Mouse (Mus musculus) c-Kit-positive CD71-positive TER-119-negative erythroid progenitor cells, embryonic 14.5 days (primary cell): Measurements from ENCODE around the gene Efna1.

Source experiments
- DNase-seq: peaks from one replicate; pipeline ENCODE4 v3.0.0-alpha.2; 2013; ENCODE audit warnings: low read depth

Gene Efna1

DNA sequence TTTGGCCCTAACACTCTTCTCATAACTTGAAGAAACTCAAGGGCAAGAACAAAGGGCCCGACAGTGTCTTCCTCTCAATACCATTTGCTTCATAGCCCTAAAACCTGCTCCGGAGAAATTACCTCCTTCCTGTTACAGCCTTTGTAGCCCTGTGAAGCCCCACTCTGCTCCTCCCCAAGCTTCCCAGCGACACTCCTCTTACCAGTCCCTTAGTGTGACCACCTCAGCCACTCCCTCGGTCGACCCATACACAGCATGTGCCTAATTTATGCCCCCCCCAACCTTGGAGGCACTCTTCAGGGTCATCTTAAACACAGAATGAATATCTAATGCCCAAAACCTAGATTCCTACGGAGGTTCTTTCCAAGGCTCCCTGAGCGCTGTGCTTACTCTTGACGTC, 2.3 kb downstream of the Efna1 start:
- no peak for DNase-seq

DNA sequence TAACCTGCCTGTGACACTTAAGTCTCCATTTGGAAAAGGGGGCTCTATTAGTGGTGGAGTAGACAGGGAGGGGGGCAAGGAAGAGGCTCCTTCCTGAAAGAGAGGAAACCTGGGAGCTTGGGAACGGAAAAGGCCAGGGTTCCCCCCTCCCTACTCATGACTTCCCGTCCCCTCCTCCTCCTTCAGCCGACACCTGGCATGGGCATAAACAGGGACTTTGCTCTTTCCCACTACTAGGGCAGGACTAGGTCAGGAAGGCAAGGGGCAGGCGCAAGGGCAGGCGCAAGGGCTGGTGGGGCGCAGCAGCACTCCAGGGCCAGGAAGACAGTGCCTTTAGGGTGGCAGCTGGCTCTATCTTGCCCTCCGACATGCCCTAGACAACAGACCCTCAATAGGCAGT, 2.8 kb downstream of the Efna1 start:
- DNase-seq = no peak

DNA sequence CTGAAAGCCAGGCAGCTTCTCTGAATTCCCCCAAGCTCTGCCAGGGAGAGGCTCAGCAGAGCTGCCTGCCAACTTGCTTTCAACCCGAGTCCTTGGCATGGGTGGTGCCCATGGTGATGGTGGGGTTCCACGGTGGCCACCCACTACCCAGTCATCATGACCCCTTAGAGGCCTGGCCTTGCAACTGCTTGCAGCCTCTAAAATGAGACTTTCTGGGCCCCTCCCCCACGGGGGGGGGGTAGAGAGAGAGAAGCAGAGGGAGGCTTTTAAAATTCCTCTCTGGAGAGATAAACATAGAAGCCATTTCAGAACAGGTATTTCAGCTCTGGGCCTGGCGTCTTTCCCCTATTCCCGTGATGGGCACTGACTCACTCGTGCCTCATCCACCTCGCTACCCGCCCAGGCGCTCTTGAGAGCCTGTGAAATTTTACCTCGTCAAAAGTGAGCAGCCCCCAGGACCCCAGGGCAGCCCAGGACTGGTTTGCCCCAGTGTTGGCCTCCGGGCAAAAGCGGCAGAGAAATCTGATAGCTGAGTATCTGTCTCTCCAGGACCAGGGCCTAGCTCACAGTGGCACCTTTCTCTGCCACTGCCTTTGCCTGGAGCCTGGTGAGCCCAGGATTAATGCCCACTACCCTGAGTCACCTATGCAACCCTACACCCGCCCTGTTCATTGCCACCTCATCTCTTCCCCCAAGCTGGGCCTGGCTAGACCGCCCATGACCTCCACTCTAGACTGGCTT, 3.5 kb downstream of the Efna1 start:
- DNase-seq = no peak

DNA sequence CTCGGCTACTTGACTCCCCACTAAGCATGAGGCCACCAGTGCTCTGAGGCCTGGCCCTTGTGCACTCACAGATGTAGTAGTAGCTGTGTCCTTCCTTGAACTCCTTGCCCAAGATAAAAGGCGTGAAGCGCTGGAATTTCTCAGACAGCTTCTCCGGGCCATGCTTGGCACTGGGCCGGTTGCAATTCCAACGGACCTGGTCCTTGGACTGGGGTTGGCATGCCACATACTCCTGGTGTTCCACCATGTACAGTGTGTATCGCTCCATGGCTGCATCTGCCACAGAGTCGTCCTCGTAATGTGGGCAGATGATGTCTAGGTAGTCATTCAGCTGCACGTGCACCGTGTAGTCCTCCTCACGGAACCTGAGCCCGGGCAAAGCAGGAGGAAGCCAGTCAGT, 4.9 kb downstream of the Efna1 start:
- DNase-seq = no peak

DNA sequence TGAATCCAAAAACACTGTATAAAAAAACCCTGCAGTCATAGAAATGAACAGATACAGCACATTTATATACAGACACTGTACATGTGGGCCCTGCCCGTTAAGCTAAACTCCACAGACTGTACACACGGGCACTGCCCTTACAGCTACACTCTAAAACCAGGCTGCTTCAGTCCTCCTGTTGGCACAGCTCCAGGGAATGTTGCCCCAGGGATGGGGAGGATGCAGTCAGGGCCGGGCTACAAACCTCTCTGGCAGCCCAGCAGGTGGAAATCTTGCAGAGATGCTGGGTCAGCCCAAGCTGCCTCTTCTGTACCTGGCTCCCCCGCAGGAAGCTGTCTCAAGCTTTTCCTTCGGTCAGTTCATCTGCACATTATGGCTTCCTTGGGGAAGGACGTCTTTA, 9.2 kb downstream of the Efna1 start:
- no peak for DNase-seq

DNA sequence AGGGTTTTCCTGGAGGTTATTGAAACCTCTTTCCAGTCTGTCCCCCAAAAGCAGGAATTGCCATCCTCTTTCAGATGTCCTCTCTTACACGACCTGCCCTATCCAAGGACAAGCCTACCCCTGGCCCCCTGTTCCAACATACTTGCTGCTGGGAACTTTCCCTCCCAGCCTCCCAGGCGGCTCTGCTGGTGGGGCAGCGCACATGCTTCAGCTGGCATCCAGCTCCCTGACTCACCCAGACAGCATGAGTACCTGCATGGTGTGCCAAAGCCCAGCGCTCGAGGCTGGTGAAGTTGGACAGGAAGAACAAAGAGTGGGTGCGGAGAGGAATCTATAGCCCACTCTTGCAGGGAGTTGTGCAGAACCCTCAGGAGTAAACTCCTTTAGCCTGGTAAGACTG, 10.1 kb downstream of the Efna1 start:
- no peak for DNase-seq

DNA sequence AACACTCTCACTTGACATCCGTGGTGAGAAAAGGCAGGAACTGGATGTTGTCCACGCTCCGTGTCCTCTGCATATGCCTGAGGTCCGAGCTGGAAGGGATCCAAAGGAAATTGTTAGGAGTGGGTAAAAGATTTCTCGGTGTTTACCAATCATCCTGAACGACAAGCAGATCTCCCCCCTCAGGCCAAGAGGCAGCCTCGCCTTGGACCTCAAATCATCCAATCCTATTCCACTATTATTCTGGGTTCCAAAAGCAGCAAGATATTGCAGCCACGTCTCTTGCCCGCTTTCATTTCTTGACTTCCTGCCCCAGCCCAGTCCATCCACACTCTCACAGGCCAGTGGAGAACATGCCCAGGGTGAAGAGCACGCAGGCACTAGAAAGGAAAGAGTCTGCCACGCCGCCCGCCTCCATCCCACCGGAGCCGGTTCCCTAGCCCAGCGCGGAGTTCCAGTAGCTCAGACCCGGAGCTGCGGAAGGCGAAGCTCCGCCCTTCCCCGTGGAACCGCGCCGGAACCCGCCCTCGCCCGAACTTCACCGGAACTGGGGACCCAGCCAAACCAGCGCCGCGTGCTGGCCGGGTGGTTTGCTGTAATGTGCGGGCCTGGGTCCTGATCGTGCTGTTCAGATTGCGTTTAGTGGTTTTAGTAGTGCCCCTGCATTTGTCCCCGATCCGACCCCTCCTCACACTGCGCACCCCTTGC, 10.7 kb downstream of the Efna1 start, which contains the start of gene Slc50a1:
Gene Slc50a1, minus strand, starts transcription at position 520 of the 705 bp plus-strand sequence.
- DNase-seq = peak; percentile 41

DNA sequence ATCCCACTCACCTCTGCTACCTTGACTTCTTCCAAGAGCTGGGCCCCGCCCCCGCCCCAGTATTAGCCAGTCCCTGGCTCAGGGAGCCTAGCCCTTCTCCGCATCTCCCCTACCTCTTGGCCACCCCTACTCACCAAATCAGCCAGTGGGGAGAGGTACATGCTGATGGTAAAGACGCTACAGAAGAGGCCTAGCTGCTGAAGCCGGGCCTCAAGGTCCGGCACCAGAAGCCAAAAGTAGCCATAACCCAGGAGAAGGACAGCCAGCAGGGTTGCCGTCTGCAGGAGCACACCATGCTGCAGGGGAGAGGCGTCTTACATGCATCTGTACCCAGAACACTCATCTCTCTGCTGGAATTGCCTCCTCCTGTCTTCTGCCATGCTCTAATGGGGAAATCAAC, 12.0 kb downstream of the Efna1 start:
- no peak for DNase-seq

DNA sequence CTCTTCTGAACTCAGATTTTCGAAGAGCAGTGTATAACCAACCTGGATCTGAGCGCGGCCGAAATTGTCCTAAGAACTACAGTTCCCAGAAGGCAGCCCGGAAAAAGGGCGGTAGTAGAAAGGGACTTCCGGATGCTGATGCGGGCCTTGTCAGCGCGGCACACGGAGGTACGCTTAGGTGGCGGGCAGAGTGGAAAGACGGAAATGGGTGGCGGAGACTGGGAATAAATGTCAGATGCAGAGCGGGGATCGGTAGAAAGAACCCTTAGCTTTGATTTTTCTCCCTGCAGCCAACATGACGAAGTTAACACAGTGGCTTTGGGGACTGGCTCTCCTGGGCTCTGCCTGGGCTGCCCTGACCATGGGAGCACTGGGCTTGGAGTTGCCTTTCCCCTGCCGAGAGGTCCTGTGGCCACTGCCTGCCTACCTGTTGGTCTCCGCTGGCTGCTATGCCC, 14.5 kb downstream of the Efna1 start:
- DNase-seq = peak; percentile 76

DNA sequence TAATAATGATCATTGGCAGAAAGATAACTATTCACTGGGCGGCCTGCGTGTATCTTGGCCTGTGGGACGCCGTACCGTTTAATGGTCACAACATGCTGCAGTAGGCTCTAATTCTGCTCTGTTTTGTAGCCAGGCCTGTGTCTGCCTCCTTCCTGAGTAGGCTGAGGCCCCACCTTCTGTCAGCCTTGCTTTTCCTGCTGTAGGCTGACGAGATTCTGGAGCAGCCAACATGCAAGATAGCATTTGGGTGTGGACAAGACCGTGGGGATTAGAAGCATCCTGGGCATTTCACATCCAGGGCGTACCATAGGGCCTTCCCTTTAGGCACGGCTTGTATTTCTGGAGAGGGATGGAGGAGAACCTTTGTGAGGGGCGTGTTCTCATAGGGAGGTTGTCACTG, 18.5 kb downstream of the Efna1 start:
- no peak for DNase-seq

DNA sequence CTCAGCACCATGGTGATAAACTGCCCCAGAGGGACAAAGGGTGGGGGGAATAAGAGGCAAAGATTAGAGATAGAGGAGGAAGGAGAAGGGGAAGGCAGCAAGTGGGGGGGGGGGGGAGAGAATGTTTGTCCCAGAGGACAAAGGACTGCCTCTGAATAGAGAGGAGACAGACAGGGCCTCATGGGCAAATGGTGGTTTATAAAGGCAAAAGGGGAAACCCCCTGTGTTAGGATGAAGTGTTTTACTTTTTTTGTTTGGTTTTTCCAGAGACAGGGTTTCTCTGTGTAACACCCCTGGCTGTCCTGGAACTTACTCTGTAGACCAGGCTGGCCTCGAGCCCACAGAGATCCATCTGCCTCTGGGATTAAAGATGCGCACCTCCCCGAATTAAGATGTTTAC, 20.7 kb downstream of the Efna1 start:
- no peak for DNase-seq

DNA sequence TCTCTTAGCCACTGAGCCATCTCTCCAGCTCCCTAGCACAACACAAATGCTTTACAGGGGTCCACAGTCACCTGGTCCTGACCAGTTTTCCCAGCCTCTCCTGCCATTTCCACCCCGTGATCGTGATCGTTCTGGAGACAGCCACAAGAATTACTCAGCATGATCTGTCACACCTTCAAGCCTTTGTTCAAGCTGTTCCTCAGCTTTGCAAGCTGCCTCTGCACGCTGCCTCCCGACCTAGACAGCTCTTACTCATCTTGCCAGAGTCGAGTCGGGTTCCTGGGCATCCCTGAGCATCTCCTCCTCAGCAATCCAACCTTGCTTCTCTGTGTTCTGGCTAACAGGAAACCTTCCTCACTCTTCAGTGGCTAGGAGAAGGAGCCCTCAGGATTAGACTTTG, 21.9 kb downstream of the Efna1 start, which contains the start of gene Dpm3:
Gene Dpm3, plus strand, starts transcription at position 283 of the 400 bp plus-strand sequence.
- DNase-seq = no peak

DNA sequence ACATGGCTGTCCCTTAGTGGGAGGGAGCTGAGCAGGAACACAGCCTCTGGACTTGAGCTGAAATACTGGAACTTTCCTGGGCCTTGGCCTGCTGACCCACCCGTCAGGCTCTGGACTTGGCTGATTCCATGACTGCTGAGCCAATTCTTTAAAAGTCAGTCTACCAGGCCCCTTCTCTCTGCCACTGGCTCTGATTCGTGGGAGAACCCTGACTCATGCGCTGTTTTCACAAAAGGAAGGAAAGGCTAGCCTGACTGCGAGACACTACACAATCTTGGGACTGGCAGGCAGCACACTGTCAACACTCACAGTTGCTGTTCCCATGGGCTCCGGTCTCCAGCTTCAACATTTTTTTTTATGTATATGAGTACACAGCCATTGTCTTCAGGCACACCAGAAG, 24.8 kb downstream of the Efna1 start:
- DNase-seq = no peak

DNA sequence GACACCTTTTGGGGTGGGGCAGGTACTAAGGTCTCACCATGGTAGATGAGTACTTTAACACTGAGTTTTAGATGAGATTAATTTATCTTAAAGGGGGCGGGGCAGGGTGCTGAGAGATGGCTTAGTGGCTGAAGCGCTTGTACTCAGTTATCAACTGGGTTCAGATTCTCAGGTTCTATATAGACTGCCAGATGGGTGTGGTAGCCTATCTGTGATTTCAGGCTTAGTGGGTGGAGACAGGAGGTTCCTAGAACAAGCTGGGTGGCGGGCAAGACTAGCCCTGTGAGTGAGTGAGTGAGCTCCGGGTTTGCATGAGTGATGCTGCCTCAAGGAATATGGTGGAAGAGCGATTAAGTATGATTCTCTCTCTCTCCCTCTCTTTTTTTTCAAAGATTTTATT, 25.9 kb downstream of the Efna1 start:
- DNase-seq = peak; percentile 40

DNA sequence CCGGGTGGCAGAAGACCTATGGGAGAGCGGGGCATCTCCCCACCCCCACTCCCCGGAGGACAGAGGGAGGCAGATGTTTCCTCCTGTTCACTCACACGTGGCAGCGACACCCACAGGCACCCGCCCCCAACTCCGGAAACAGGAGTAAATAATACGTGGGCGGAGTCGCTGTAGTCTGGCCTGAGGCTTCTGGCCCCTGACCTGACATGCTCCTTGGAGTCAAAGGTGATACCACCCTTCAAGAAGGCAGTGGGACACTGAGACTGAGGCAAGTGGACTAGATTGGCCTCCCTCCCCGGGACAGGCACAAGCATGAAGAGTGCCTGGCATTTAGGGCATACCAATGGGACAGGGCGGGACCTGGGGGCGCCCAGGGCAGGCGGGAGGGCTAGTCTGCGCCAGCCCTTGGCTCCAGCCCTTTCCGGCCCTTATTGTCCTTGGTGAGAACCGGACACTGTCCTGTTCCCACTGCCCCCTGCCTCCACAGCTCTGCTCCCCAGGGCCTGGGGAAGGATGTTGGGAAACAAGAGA, 29.5 kb downstream of the Efna1 start:
- no peak for DNase-seq

DNA sequence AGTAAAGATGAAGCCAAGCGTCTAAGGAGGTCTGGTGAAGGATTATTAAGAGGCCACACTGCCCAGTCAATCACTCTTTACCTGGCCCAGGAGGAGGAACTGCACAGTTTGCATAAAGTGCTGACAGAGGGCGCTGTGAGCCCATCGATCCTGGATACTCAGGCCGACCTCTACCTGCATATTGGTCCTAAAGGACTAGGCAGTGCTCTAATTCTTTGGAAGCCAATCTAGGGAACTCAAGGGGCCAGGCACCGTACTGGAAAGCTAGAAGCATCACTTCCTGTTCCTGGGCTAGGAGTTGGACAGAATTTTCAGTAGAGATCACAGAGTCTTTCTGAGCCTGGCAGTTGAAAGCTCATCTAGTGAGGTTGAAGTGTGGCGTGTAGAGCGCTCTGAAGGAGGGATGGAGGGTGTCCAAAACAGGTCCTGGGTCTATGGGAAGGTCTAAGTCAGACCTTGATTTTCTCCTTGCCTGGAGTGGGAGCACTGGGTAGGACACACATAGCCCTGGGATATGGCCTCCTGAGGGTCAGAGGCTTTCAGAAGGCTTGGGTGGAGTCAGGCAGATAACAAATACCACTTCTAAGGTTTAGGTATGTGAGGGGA, 30.4 kb downstream of the Efna1 start:
- no peak for DNase-seq

DNA sequence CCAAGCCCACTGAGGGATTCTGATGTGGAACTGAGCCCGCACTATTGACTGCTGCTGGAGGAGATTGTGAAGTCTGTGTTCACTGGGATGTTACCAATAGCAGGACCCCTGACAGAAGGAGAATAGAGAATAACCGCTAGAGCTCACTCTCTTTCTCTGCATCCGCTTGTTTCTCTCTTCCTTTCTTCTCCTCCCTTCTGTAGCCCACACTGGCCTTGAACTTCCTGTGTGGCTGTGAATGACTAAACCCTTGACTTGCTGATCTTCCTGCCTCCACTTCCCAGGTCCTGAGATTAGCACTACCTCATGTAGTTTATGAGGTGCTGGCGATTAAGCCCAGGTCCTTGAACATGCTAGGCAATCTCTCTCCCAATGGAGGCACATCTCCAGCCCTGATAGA, 33.5 kb downstream of the Efna1 start:
- DNase-seq = no peak

DNA sequence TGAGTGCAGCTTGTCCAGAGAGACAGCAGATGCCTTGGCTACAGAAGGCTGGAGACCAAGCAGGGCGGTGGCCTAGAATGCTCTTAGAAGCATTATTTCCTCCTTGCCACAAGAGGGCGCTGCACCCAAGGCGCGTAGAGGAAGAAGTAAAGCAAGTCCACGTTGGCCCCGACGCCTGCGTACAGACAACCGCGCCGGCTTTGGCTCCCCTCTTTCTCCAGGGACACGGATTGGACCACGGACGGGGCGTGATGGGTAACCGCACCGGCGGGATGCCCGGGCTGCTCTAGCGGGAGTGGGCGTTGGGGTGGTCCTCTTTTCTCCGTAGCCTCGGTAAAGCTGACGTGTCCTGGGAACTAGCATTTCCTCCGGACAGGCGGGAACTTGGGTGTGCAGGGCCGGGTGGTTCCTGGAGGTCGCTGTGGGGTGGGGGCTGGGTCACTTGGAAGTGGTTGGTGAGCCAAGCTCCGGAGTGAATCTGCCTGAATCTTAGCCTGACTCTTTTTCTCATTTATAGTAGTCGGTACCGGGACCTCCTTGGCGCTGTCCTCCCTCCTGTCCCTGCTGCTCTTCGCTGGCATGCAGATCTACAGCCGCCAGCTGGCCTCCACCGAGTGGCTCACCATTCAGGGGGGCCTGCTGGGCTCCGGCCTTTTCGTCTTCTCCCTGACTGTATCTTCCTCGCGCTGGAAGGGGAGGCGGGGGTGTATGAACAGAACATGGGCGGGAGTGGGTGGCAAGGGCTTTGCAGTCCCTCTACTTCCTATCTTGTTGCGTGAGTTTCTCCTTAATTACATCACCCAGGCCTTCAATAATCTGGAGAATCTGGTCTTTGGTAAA, 34.5 kb downstream of the Efna1 start, which contains the start of gene Trim46:
Gene Trim46, minus strand, starts transcription at position 49 of the 840 bp plus-strand sequence.
- DNase-seq = peak; percentile 85

DNA sequence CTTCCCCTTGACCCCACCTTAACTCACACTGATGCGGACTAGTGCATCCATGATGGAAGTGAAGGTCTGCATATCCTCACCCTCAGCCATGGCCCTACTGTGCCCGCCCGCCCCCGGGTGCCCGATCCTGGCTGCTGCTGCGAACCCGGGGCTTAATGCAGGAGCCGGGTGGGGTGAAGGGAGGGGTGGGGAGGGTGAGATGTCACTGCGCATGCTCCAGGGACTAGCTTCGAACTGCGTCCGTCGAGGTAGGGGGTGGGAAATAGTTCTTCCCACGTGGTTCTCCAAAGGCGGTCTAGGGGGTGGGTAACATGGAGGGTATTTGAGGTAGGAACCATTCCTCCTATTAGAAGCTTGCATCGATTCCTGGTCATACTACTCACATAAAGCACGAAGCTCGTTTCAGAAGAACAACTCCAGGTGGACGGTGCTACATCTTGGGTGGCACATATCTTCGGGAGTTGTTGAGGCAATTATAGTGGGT, 35.2 kb downstream of the Efna1 start, which contains the start of gene Krtcap2:
Gene Krtcap2, plus strand, starts transcription at position 279 of the 484 bp plus-strand sequence.
- no peak for DNase-seq

DNA sequence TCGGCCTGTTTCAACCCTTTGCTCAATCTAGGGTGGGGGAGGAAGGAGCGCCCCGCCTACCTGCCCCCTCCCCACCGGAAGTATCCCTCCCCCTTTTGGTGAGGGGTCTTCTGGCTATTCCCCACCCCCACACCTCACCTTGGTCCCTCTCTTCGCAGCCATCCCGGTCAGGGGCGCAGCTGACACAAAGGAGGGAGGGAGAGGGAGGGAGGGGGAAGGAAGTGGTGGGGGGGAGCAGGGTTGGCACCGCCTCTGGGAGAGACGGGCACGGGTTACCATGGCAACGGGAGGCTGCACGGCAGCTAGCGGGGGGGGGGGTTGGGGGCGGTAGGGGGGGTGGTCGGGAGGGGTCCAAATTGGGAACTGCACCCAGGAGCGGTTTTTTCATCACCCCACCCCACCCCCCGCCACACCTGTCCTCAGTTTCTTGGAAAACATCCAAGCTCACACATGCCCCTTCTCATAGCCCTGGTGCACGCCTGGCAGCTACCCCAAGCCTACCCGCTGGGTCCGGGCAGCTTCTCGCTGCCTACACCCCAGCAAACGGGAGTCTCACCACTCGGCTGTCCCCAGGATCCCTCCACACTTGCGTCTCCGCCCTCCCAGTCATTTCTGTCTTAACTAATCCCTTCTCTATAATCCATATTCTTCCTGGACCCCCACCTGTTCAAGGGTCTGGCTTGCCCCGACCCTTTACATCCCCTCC, 35.8 kb downstream of the Efna1 start:
- no peak for DNase-seq
